Mouse (Mus musculus) spleen, adult 10 weeks (tissue): ENCODE data around the gene Fbxw16. TPM values are rescaled to one million over a fixed set of nuclear protein-coding genes. Genes with fewer than 3 reads are reported as not detected.

Experiments
- polyA plus RNA-seq: library from polyadenylated mRNA; stranded (reverse); fragments of 350-450 nt; fragmentation: Illumina TruSeq; extraction: RNeasy Lipid Tissue Mini Kit (QIAGEN cat#74804); gene quantifications from one replicate; pipeline ENCODE4 v1.2.3, GENCODE M21; 2015; ENCODE audit warnings: low replicate concordance; ENCODE audit not compliant: insufficient read depth

The Fbxw16 gene
- not detected for polyA plus RNA-seq

GRCm38 (mm10) chr9:109449040-109449439, at the start of gene Fbxw16:
Gene Fbxw16, minus strand, starts transcription at chr9:109449140.

GRCm38 (mm10) chr9:109495775-109496174, 46.8 kb upstream of the Fbxw16 start, which contains the start of gene Fbxw19:
Gene Fbxw19, minus strand, starts transcription at chr9:109495875.

DNA sequence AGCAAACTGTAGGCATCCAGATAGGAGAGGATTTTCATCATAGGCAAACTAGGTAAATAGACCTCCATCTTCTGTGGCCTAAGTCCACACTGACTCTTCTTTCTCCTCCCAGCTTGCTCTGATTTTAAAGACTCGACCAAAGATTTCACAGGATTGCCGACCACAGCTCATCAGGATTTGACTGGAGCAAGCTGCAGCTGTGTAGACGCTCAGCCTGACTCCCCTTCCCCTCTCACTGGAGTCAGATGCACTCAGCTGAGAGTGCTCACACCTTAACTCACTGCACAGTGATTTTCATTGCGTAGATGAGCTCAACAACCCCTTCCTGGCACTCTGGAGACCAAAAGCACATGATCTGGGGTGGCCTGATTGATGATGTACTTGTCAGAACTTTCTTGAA, 44.7 kb downstream of the Fbxw16 start, which contains the start of gene Fbxw22:
TSS of gene Fbxw22 (minus strand) at position 101 of the 400 bp plus-strand sequence.

Other genes starting within 250 kb of the Fbxw16 start
- not detected for gene Fbxw20, start 214.4 kb downstream of the Fbxw16 start, polyA plus RNA-seq
- gene Fbxw14, start 161.5 kb downstream of the Fbxw16 start, polyA plus RNA-seq: not detected
- gene Fbxw28, start 109.5 kb downstream of the Fbxw16 start, polyA plus RNA-seq: not detected
- not detected for gene Fbxw22, start 44.8 kb downstream of the Fbxw16 start, polyA plus RNA-seq
- not detected for gene Fbxw19, start 46.7 kb upstream of the Fbxw16 start, polyA plus RNA-seq
- not detected for gene Fbxw15, start 119.1 kb upstream of the Fbxw16 start, polyA plus RNA-seq
- not detected for gene Fbxw24, start 176.9 kb upstream of the Fbxw16 start, polyA plus RNA-seq
- not detected for gene Fbxw25, start 215.5 kb upstream of the Fbxw16 start, polyA plus RNA-seq